Mouse (Mus musculus) embryonic facial prominence, embryonic 10.5 days (tissue): Measurements from ENCODE around the gene Uhrf1bp1l. TPM values are rescaled to one million over a fixed set of nuclear protein-coding genes. Genes with fewer than 3 reads are reported as not detected.

Source experiments
- DNase-seq: peaks from one replicate; pipeline ENCODE4 v3.0.0-alpha.2; 2017; ENCODE audit warnings: low spot score
- H3K27ac ChIP-seq: fragments of 300-500 bp; sonication (generic); replicated peaks from 2 replicates; pipeline ENCODE4 v1.5.1; 2016; ENCODE audit warnings: mild to moderate bottlenecking
- H3K27me3 ChIP-seq: fragments of 300-500 bp; sonication (generic); replicated peaks from 2 replicates; pipeline ENCODE4 v1.6.1; 2016; ENCODE audit warnings: low read depth, mild to moderate bottlenecking; ENCODE audit not compliant: poor library complexity, severe bottlenecking
- H3K36me3 ChIP-seq: fragments of 300-500 bp; sonication (generic); replicated peaks from 2 replicates; pipeline ENCODE4 v1.6.1; 2016; ENCODE audit warnings: mild to moderate bottlenecking, moderate library complexity
- H3K4me1 ChIP-seq: fragments of 300-500 bp; sonication (generic); 2 replicates; pipeline ENCODE4 v1.6.1; 2016
- H3K4me3 ChIP-seq: fragments of 300-500 bp; sonication (generic); 2 replicates; pipeline ENCODE4 v1.5.1; 2016; ENCODE audit warnings: mild to moderate bottlenecking, moderate library complexity
- H3K9me3 ChIP-seq: fragments of 300-500 bp; sonication (generic); 2 replicates; pipeline ENCODE4 v1.6.1; 2016; ENCODE audit warnings: mild to moderate bottlenecking
- WGBS: fragments of 180-500 bp; shearing (Covaris S2); methylation state at CpG from one replicate; pipeline ENCODE4 v1.1.7; 2016; 5-methylcytosine and 5-hydroxymethylcytosine counted together
- polyA plus RNA-seq: library from polyadenylated mRNA; unstranded; fragments of >200 nt; fragmentation: Nextera tagmentation; extraction: Ambion mirVana; gene quantifications from 2 replicates; pipeline ENCODE4 v1.2.1, GENCODE M21; 2016

Gene Uhrf1bp1l
- polyA plus RNA-seq, 1 experiment from 2014 or later, result 33.0 TPM

- no peaks in the 10 kb centered on the region; the same call in 1 of the 2 replicates for H3K36me3 ChIP-seq
- H3K4me3 ChIP-seq, result no peak overlapping the region
- no peaks in the 10 kb centered on the region for H3K27me3 ChIP-seq
- 98% methylated on average over 1 of the region's 1 CpGs for WGBS
- no peaks in the 10 kb centered on the region for H3K9me3 ChIP-seq
- DNase-seq, result no peak
- H3K27ac ChIP-seq, result no peak overlapping the region
- H3K4me1 ChIP-seq, result peaks cover 10% of the 10 kb centered on the region
Measured at GRCm38 (mm10) chr10:89747911-89748310, 3.1 kb downstream of the Uhrf1bp1l start.

- WGBS, result 93% methylated on average over 2 of the region's 2 CpGs
- H3K36me3 ChIP-seq, result no peaks in the 10 kb centered on the region; the same call in 1 of the 2 replicates
- H3K27ac ChIP-seq, result no peak overlapping the region
- H3K9me3 ChIP-seq, result no peaks in the 10 kb centered on the region
- H3K4me3 ChIP-seq, result no peak overlapping the region
- DNase-seq, result no peak
- peaks cover 10% of the 10 kb centered on the region for H3K4me1 ChIP-seq
- H3K27me3 ChIP-seq, result no peaks in the 10 kb centered on the region
Measured at GRCm38 (mm10) chr10:89748619-89749018, 3.8 kb downstream of the Uhrf1bp1l start.

DNA sequence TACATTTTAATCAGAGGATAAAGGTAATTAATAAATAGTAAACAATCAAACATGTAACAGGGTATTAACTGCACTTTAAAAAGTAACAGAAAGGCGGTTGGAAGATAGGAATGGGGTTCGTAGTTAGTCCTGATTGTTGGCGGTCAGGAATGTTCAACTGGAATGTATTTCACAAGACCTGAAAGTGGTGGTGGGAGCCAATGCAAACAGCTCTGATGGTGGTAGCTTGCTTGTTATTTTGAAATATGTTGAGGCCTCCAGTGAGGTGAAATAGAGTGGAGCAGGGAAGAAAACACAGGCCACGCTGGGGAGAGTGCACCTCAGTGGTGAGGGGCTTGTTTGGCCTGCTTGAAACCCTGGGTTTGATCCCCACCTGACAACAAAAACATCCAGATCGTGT, 6.3 kb downstream of the Uhrf1bp1l start:
- Histone ChIP-seq H3K27me3 (no peaks in the 10 kb centered on the region), H3K4me1 (peaks cover 10% of the 10 kb centered on the region), H3K4me3 (no peak overlapping the region), H3K27ac (no peak overlapping the region), H3K36me3 (no peaks in the 10 kb centered on the region; the same call in 1 of the 2 replicates), H3K9me3 (no peaks in the 10 kb centered on the region)
- DNase-seq, result no peak
- 89% methylated on average over 5 of the region's 5 CpGs for WGBS

DNA sequence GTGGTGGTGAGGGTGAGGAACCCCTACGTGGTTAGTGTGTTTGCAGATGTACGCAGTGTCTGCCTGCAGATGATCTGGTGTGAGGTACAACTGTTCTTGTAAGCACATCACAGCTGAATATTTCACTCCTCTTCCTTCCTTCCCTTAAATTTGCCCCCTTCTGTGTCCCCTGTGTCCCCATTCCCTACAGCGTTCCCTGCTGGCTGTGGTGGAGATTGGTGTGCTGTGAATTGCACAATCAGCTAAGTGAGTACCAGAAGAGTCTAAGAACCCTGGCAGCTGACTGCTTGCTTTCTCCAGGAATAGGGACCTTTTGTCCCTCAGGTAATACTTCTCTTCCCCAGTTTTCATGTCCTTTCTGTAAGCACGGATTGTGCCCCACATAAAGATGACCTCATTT, 10.4 kb downstream of the Uhrf1bp1l start:
- no peaks in the 10 kb centered on the region for H3K9me3 ChIP-seq
- no peaks in the 10 kb centered on the region; the same call in 1 of the 2 replicates for H3K36me3 ChIP-seq
- no peak overlapping the region for H3K4me3 ChIP-seq
- no peak overlapping the region for H3K27ac ChIP-seq
- no peaks in the 10 kb centered on the region for H3K4me1 ChIP-seq
- no peaks in the 10 kb centered on the region for H3K27me3 ChIP-seq
- 91% methylated on average over 4 of the region's 4 CpGs for WGBS
- no peak for DNase-seq

- no peaks in the 10 kb centered on the region; the same call in 1 of the 2 replicates for H3K36me3 ChIP-seq
- no peaks in the 10 kb centered on the region for H3K4me1 ChIP-seq
- H3K27ac ChIP-seq, result no peak overlapping the region
- no peak for DNase-seq
- 83% methylated on average over 5 of the region's 5 CpGs for WGBS
- H3K9me3 ChIP-seq, result no peaks in the 10 kb centered on the region
- no peak overlapping the region for H3K4me3 ChIP-seq
- H3K27me3 ChIP-seq, result no peaks in the 10 kb centered on the region
Measured at GRCm38 (mm10) chr10:89760772-89761171, 16.0 kb downstream of the Uhrf1bp1l start.

GRCm38 (mm10) chr10:89764457-89765121, 19.8 kb downstream of the Uhrf1bp1l start:
- no peak overlapping the region for H3K27ac ChIP-seq
- no peaks in the 10 kb centered on the region for H3K36me3 ChIP-seq
- no peaks in the 10 kb centered on the region for H3K27me3 ChIP-seq
- 85% methylated on average over 9 of the region's 9 CpGs for WGBS
- no peak overlapping the region for H3K4me3 ChIP-seq
- no peaks in the 10 kb centered on the region for H3K4me1 ChIP-seq
- DNase-seq, result no peak
- no peaks in the 10 kb centered on the region for H3K9me3 ChIP-seq

- Histone ChIP-seq H3K36me3 (0 out of 2 replicates have a peak, but pooled peaks cover 3% of the 10 kb centered on the region), H3K4me1 (no peaks in the 10 kb centered on the region), H3K4me3 (no peak overlapping the region), H3K27ac (no peak overlapping the region), H3K27me3 (no peaks in the 10 kb centered on the region), H3K9me3 (no peaks in the 10 kb centered on the region)
- 94% methylated on average over 11 of the region's 11 CpGs for WGBS
- DNase-seq, result no peak
Measured at GRCm38 (mm10) chr10:89765790-89766714, 21.3 kb downstream of the Uhrf1bp1l start.

DNA sequence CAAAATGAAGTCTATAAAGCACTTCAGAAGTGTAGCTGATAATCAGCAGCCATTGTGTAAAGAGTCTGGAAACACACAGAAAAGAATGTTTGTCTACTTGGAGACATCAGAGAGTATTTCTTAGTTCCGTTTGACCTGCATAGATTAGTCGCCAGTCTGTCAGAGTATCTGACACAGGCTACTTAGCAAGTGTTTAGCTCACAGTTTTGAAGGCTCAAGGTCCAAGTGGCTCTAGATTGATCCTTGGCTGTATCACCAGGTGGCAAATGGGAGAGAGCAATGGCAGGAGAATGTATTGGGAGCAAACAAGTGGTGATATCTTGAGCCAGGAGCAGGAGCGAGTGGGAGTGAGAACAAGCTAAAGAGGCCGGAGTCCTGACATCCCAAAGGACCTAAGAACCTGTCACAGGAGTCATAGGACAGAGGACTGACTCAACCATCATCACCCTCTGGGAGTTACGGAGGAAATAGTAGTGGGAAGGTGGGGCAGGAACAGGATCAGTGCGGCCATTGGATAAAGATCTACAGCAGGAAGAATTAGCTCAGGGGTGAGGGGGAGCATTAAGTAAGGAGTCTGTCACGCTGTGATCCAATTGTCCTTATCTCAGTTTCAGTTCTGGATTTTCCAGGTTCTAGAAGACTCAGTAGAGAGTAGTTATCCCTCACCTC, 23.7 kb downstream of the Uhrf1bp1l start:
- Histone ChIP-seq H3K4me1 (0 out of 2 replicates have a peak, but pooled peaks cover 4% of the 10 kb centered on the region), H3K27ac (no peak overlapping the region), H3K9me3 (no peaks in the 10 kb centered on the region), H3K4me3 (no peak overlapping the region), H3K36me3 (0 out of 2 replicates have a peak, but pooled peaks cover 3% of the 10 kb centered on the region), H3K27me3 (no peaks in the 10 kb centered on the region)
- WGBS, result 82% methylated on average over 7 of the region's 7 CpGs
- DNase-seq, result no peak

GRCm38 (mm10) chr10:89769096-89769495, 24.3 kb downstream of the Uhrf1bp1l start:
- H3K4me1 ChIP-seq, result 0 out of 2 replicates have a peak, but pooled peaks cover 4% of the 10 kb centered on the region
- H3K9me3 ChIP-seq, result no peaks in the 10 kb centered on the region
- H3K36me3 ChIP-seq, result 0 out of 2 replicates have a peak, but pooled peaks cover 3% of the 10 kb centered on the region
- H3K27me3 ChIP-seq, result no peaks in the 10 kb centered on the region
- DNase-seq, result no peak
- WGBS, result 89% methylated on average over 4 of the region's 4 CpGs
- no peak overlapping the region for H3K4me3 ChIP-seq
- H3K27ac ChIP-seq, result no peak overlapping the region

DNA sequence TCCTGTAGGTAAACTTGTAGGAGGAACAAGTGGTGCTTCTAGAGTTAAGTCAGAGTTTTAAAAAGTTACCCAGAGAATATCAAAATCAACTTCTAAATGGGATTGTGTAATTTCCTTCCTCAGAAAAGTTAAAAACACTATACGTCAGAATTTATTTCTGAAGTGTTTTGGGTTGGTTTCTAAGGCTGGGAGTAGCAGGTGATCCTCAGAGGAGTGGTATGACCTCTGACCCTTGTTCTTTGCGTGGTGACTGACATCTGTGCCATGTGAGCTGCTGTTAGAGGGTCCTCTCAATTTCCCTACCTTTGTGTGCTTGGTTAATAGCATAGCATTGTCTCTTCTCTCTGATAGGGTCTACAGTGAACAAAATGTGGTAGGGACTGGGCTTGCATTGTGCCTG, 27.1 kb downstream of the Uhrf1bp1l start:
- H3K4me3 ChIP-seq, result no peak overlapping the region
- 45% methylated on average over 2 of the region's 2 CpGs for WGBS
- H3K4me1 ChIP-seq, result 0 out of 2 replicates have a peak, but pooled peaks cover 4% of the 10 kb centered on the region
- peaks cover 10% of the 10 kb centered on the region; the same call in 1 of the 2 replicates for H3K36me3 ChIP-seq
- no peak for DNase-seq
- H3K27ac ChIP-seq, result no peak overlapping the region
- H3K9me3 ChIP-seq, result no peaks in the 10 kb centered on the region
- no peaks in the 10 kb centered on the region for H3K27me3 ChIP-seq

DNA sequence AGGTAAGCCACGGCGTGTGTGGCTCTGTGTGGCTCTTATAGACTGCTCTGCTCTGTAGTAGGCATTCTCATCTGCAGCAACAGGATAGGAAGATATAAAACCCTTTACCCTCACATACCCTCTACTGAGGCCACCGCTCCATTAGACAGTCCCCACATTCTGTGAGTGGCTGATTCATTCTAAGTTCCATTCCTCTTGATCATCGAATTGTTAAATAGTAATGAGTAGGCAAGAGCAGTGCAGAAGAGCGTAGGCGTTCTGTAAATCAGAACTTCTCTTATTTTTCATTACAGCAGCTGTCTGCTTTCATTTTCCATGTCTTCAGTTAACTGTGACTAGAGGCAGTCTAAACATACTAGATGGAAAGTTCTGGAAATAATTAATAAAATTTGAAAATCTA, 31.2 kb downstream of the Uhrf1bp1l start:
- peaks cover 22% of the 10 kb centered on the region for H3K36me3 ChIP-seq
- H3K9me3 ChIP-seq, result no peaks in the 10 kb centered on the region
- no peak overlapping the region for H3K4me3 ChIP-seq
- no peak overlapping the region for H3K27ac ChIP-seq
- no peak for DNase-seq
- H3K27me3 ChIP-seq, result no peaks in the 10 kb centered on the region
- 0 out of 2 replicates have a peak, but pooled peaks cover 4% of the 10 kb centered on the region for H3K4me1 ChIP-seq
- WGBS, result 94% methylated on average over 6 of the region's 6 CpGs

DNA sequence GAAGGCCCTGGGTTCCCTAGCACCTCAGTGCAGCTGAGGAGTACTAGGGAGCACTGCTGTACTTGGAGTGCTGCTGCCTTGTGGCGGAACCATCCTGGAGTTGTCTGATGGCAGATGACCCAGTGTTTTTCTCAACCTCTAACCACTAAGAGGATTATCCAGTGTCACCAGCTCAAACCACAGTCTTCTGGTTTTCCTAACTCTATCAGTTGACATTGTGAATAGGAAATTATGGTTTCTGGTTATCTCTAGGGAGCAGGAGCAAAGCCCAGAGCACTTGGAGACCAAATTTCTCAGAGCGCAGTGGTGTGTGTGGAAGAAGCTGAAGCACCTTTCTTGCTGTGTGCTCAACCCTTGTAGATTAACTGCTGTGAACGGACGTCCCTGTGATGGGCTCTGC, 47.1 kb downstream of the Uhrf1bp1l start:
- H3K4me1 ChIP-seq, result no peaks in the 10 kb centered on the region

More for the DNA sequence above, 47.1 kb downstream of the Uhrf1bp1l start:
- no peak overlapping the region for H3K4me3 ChIP-seq
- H3K27ac ChIP-seq, result no peak overlapping the region
- WGBS, result 90% methylated on average over 4 of the region's 4 CpGs
- H3K9me3 ChIP-seq, result no peaks in the 10 kb centered on the region
- no peak for DNase-seq
- H3K27me3 ChIP-seq, result no peaks in the 10 kb centered on the region
- H3K36me3 ChIP-seq, result peaks cover 36% of the 10 kb centered on the region
